Mouse (Mus musculus): ENCODE results near the gene Brk1.

The Brk1 gene

DNA sequence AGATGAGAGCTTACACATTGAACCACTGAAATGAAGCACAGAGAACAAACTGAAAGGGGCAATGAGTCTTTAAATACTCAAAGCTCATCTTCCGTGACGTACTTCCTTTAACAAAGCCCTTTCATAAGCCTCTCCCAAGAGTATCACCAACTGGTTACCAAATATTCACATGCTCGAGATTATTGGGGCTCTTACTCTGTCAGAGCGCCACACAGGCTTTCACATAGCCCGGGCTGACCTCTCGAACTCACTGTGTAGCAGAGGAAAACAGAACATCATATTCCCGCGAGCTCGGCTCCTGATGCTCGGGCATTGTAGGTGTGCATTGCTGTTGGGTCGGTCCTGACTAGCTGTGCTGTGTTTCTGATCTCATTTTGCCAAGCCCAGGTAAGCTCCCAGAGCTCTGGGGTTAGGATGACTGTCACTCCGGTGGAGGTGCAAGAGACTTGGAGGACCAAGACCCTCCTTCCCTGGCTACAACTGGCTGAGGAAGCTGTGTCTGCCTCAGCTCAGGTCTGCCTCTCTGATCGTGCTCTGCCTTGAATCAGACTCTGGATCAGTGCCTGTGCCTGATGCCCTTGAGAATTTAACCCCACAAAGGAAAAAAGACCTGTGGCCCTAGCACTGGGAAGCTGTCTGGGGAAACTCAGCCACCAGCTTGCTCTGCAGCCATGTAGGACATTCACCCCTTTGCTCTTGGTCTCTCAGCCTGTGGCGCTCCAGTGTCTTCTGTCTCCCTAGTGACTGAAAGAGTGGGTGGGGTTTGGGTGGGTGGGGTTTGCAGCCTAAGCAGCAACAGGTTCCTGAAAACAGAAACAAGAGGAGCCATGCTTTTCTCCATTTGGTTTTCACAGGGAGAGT lies 56.1 kb downstream of the Brk1 start:
- no peak for DNase-seq (ENCODE audit: low read depth, low spot score)

DNA sequence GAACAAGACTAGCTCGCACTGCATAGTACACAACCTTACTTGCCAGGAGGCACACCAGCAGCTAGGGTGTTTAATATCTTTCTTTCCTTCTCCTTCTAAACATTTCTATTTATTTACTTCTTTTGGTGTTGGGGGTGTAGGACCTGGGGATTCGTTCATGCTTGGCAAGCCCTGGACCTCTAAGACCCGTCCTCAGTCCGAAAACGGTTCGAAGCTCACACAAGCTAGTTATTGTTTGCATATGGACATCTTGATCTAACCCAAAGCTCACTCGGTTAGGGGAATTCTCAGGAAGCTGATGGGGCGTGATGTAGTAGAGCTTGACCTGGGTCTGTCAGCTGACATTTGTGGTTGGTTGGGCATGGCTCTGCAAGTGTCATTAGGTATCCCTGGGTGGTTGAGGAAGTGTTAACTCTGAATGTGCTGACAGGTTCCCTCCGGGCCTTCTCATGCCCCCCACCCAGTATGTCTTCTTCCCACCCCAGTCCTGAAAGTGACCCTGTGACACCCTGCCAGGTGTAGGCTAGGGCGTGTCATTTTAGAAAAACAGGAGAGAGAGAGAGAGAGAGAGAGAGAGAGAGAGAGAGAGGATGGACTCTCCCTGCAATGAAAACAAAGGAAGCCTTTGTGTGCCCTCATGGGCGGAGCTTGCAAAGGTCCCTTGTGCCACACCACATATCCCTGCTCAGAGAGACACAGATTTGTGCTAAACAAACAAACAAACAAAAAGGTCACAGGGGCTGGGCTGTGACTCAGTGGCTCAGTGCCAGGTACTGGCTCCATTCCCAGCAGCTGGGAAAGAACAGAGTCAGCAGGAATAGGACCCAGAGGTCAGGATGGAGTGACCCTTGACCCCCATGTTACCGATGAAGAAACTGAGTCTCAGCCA lies 57.0 kb downstream of the Brk1 start:
- DNase-seq (ENCODE audit: low read depth, low spot score), result no peak

- no peak for DNase-seq (ENCODE audit: low read depth, low spot score)
Observed at GRCm38 (mm10) chr6:113662964-113663700, 58.6 kb downstream of the Brk1 start.

DNA sequence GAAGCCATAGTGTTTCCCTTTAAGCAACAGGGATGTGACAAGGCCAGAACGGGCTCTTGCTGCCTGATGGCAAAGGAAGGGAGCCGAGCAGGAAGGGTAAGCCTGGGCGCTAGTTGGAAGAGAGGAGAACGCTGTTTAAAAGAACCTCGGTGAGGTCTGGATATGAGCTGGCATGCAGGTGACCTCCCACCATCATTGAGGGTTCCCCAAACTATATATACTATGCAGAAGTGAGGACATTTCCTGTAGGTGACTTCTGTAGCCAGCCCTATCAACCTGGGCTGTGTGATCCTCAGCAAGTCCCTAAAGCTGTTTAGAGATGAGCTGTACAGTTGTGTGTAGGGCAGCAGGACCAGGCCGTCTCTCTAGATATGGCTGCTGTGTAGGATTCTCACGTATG lies 59.7 kb downstream of the Brk1 start:
- no peak for DNase-seq (ENCODE audit: low read depth, low spot score)

Data from embryo, embryonic 11.5 days (tissue).